Mouse (Mus musculus) hindbrain, embryonic 16.5 days (tissue): ENCODE data around the gene Tmtc4. TPM values are rescaled to one million over a fixed set of nuclear protein-coding genes. Genes with fewer than 3 reads are reported as not detected.

ENCODE experiments used
- ATAC-seq: fragments of 200-750 bp; cut with Nextera tagmentation; 2 replicates; pipeline ENCODE4 v1.8.0; 2017; ENCODE audit warnings: moderate TSS enrichment, moderate library complexity
- H3K27ac ChIP-seq: fragments of 300-500 bp; sonication (generic); 2 replicates; pipeline ENCODE4 v1.5.1; 2014; ENCODE audit warnings: low read depth, mild to moderate bottlenecking, control low read depth, low read length, moderate library complexity
- H3K27me3 ChIP-seq: fragments of 300-500 bp; sonication (generic); replicated peaks from 2 replicates; pipeline ENCODE4 v1.6.1; 2014; ENCODE audit warnings: low read length; ENCODE audit not compliant: control insufficient read depth, insufficient read depth
- H3K36me3 ChIP-seq: fragments of 300-500 bp; sonication (generic); 2 replicates; pipeline ENCODE4 v1.6.1; 2014; ENCODE audit warnings: mild to moderate bottlenecking, low read length, moderate library complexity, mixed read lengths; ENCODE audit not compliant: control insufficient read depth, insufficient read depth
- H3K4me1 ChIP-seq: fragments of 300-500 bp; sonication (generic); 2 replicates; pipeline ENCODE4 v1.6.1; 2014; ENCODE audit warnings: low read depth, low read length; ENCODE audit not compliant: control insufficient read depth, insufficient read depth
- H3K4me2 ChIP-seq: fragments of 300-500 bp; sonication (generic); 2 replicates; pipeline ENCODE4 v1.6.1; 2014; ENCODE audit warnings: mild to moderate bottlenecking, low read length, control low read depth, moderate library complexity
- H3K4me3 ChIP-seq: fragments of 300-500 bp; sonication (generic); 2 replicates; pipeline ENCODE4 v1.5.1; 2014; ENCODE audit warnings: mild to moderate bottlenecking, low read length, control low read depth, moderate library complexity
- H3K9ac ChIP-seq: fragments of 300-500 bp; sonication (generic); 2 replicates; pipeline ENCODE4 v1.6.1; 2014; ENCODE audit warnings: low read depth, mild to moderate bottlenecking, control low read depth, low read length, moderate library complexity
- H3K9me3 ChIP-seq: fragments of 300-500 bp; sonication (generic); 2 replicates; pipeline ENCODE4 v1.6.1; 2014; ENCODE audit warnings: mild to moderate bottlenecking, low read length, moderate library complexity; ENCODE audit not compliant: control insufficient read depth
- WGBS: fragments of 180-500 bp; shearing (Covaris S2); extraction: QIAGEN DNeasy Blood & Tissue Kit; methylation state at CpG from one replicate; pipeline ENCODE4 v1.1.7; 2014; 5-methylcytosine and 5-hydroxymethylcytosine counted together
- polyA plus RNA-seq: library from polyadenylated mRNA; unstranded; fragments of >200 nt; fragmentation: Nextera tagmentation; extraction: Ambion mirVana; gene quantifications from 2 replicates; pipeline ENCODE4 v1.2.1, GENCODE M21; 2015

Tmtc4 gene
- polyA plus RNA-seq, 1 experiment from 2014 or later: 47.1 TPM

DNA sequence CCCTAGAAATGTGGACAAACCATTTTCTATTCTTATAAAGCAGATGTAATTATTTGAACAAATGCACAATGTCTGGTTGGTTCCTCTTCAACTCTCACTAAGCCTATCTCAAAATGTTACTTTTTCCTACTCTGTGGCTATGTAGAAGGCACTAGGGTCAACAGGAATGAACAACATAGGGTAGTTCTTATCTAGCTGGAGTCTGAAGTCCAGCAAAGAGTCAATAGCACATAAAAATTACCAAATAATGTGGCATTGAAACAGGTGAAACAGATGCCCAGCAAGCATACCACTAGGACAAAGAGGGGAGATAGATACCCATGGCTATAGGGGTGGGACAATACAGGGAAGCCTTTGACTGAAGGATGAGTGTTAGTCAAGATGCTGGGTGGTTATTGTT is 72.6 kb downstream of the Tmtc4 start:
- Histone ChIP-seq H3K4me1 (peaks cover 5% of the 10 kb centered on the region; the same call in 1 of the 2 replicates), H3K27me3 (no peaks in the 10 kb centered on the region), H3K9ac (no peak overlapping the region), H3K9me3 (peaks cover 5% of the 10 kb centered on the region), H3K36me3 (no peaks in the 10 kb centered on the region), H3K27ac (no peak overlapping the region), H3K4me3 (no peak overlapping the region), H3K4me2 (no peak overlapping the region)
- ATAC-seq: no peak

DNA sequence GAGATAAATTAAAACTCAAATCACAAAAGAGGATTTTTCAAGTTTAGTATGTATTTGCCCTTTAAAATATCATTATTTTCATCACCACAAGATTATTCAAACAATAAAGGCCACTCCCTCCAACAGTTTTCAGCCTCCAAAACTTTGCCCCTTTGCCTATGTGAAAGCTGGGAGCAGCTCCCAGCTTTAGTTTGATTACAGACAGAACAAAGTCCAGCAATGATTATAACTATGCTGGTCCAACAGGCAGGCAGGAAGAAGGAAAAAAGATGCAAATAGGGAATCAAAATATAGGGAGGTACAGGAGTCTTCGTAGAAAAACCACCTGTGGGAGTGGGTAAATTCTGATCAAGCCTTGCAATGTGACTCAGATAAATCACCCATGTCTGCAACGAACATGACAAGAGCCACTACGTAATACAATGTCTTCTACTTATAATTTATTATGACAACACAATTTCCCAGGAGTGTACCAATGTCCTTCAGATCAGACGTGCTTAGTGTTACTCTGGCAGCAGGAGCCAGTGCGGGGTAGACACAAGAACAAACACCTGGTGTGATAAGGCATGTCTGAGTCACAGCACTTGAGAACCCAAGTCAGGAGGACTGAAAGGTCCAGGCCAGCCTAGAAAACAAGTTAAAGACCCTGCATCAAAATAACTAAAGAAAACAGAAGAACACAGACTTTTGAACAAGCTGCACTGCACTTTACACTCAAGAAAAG is 74.3 kb downstream of the Tmtc4 start:
- Histone ChIP-seq H3K4me3 (no peak overlapping the region), H3K4me2 (no peak overlapping the region), H3K9me3 (peaks cover 5% of the 10 kb centered on the region), H3K36me3 (no peaks in the 10 kb centered on the region), H3K9ac (no peak overlapping the region), H3K27me3 (no peaks in the 10 kb centered on the region), H3K4me1 (peaks cover 5% of the 10 kb centered on the region; the same call in 1 of the 2 replicates), H3K27ac (no peak overlapping the region)
- 88% methylated on average over 5 of the region's 5 CpGs for WGBS
- no peak for ATAC-seq

GRCm38 (mm10) chr14:122908075-122908474 is 75.8 kb downstream of the Tmtc4 start:
- no peak overlapping the region for H3K4me2 ChIP-seq
- H3K4me1 ChIP-seq: peaks cover 7% of the 10 kb centered on the region
- H3K27me3 ChIP-seq: no peaks in the 10 kb centered on the region
- ATAC-seq: no peak
- H3K9ac ChIP-seq: no peak overlapping the region
- H3K27ac ChIP-seq: no peak overlapping the region
- no peak overlapping the region for H3K4me3 ChIP-seq
- peaks cover 5% of the 10 kb centered on the region for H3K9me3 ChIP-seq
- 96% methylated on average over 4 of the region's 4 CpGs for WGBS
- H3K36me3 ChIP-seq: no peaks in the 10 kb centered on the region

GRCm38 (mm10) chr14:122905007-122905406 is 78.8 kb downstream of the Tmtc4 start:
- no peak overlapping the region for H3K27ac ChIP-seq

GRCm38 (mm10) chr14:122903923-122904351 is 79.9 kb downstream of the Tmtc4 start:
- Histone ChIP-seq H3K36me3 (no peaks in the 10 kb centered on the region), H3K9me3 (peaks cover 5% of the 10 kb centered on the region), H3K27ac (no peak overlapping the region), H3K9ac (no peak overlapping the region), H3K4me1 (peaks cover 3% of the 10 kb centered on the region), H3K4me3 (no peak overlapping the region), H3K4me2 (no peak overlapping the region), H3K27me3 (no peaks in the 10 kb centered on the region)
- ATAC-seq: no peak
- 62% methylated on average over 2 of the region's 2 CpGs for WGBS

More at GRCm38 (mm10) chr14:122905007-122905406, 78.8 kb downstream of the Tmtc4 start:
- no peak overlapping the region for H3K4me3 ChIP-seq
- peaks cover 5% of the 10 kb centered on the region for H3K9me3 ChIP-seq
- H3K4me1 ChIP-seq: peaks cover 3% of the 10 kb centered on the region
- H3K9ac ChIP-seq: no peak overlapping the region
- no peak overlapping the region for H3K4me2 ChIP-seq
- no peaks in the 10 kb centered on the region for H3K27me3 ChIP-seq
- no peak for ATAC-seq
- H3K36me3 ChIP-seq: no peaks in the 10 kb centered on the region
- WGBS: 92% methylated on average over 1 of the region's 1 CpGs

DNA sequence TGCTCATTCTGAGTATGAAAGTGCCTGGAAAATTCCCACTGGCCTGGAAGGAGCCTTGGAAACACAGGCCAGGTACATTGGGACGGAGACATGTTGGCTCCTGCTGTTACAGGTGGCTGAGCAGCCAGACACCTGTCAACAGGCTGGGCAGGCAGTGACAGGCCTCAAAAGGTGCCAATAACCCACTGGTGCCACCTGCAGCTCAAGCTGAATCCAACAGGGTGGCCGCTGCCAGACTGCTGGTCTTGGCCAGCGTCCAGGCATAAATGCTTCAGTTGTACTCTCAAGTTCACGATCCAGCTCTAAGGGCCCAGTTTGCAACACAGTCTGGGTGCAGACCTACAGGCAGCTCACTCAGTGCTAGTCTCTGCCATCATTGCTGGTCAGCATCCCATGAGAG is 81.0 kb downstream of the Tmtc4 start:
- H3K27me3 ChIP-seq: no peaks in the 10 kb centered on the region
- H3K9ac ChIP-seq: no peak overlapping the region
- H3K27ac ChIP-seq: peak overlapping the region; percentile 32
- H3K36me3 ChIP-seq: no peaks in the 10 kb centered on the region
- no peak overlapping the region for H3K4me3 ChIP-seq
- peak; percentile 76 for ATAC-seq
- peaks cover 3% of the 10 kb centered on the region for H3K4me1 ChIP-seq
- H3K4me2 ChIP-seq: no peak overlapping the region
- H3K9me3 ChIP-seq: peaks cover 2% of the 10 kb centered on the region; the same call in 1 of the 2 replicates
- 53% methylated on average over 4 of the region's 4 CpGs for WGBS

DNA sequence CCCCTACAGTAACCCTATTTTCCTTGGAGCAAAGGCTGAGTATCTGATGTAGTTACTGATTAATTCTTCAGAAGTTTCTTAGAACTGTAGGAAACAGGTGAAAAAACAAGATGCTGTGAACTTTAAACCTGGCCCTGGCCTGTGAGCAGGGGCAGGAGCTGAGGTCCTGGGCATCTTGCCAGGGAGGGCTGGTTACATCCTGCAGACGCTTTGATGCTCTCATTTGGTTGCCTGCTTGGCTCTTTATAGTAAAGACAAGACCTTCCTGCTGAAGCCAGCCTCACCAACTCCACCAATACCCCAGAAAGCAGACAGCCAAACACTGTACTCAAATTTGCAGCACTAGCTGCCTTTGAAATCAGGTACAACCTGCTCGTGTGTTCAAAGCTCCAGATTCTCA is 81.7 kb downstream of the Tmtc4 start:
- Histone ChIP-seq H3K9ac (no peak overlapping the region), H3K9me3 (no peaks in the 10 kb centered on the region; the same call in 1 of the 2 replicates), H3K27me3 (no peaks in the 10 kb centered on the region), H3K4me3 (no peak overlapping the region), H3K27ac (peak overlapping the region; percentile 32), H3K36me3 (no peaks in the 10 kb centered on the region), H3K4me2 (no peak overlapping the region), H3K4me1 (peaks cover 3% of the 10 kb centered on the region)
- WGBS: 71% methylated on average over 2 of the region's 2 CpGs
- ATAC-seq: peak; percentile 56; the same call in 1 of the 2 replicates

- ATAC-seq: peak; percentile 9; the same call in 1 of the 2 replicates
- no peak overlapping the region for H3K9ac ChIP-seq
- H3K4me1 ChIP-seq: peaks cover 3% of the 10 kb centered on the region
- H3K27ac ChIP-seq: no peak overlapping the region
- 95% methylated on average over 2 of the region's 2 CpGs for WGBS
- no peaks in the 10 kb centered on the region for H3K9me3 ChIP-seq
- H3K27me3 ChIP-seq: no peaks in the 10 kb centered on the region
- H3K4me3 ChIP-seq: no peak overlapping the region
- H3K36me3 ChIP-seq: no peaks in the 10 kb centered on the region
- H3K4me2 ChIP-seq: no peak overlapping the region
These were observed 82.1 kb downstream of the Tmtc4 start for GRCm38 (mm10) chr14:122901715-122902114.

DNA sequence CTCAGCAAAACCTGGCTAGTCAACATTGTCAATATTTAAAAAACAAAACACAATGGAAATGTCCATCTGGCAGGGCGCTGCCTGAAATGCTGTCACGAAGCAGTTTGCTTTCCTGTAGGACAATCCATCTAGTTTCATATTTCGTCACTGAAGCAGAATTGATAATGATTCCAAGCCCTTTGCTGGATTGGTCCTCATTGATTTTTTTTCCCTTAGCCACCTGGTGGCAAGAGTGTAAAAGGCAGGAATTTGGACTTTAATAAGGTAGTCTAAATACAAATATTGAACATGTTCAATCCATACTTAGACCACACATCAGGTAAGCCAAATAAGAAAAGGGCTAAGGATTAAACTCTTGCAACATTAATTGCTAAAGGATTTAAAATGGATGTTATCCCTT is 82.7 kb downstream of the Tmtc4 start:
- no peak overlapping the region for H3K27ac ChIP-seq
- 75% methylated on average over 3 of the region's 3 CpGs for WGBS

More for the DNA sequence above, 82.7 kb downstream of the Tmtc4 start:
- no peak overlapping the region for H3K4me3 ChIP-seq
- H3K27me3 ChIP-seq: no peaks in the 10 kb centered on the region
- H3K9ac ChIP-seq: no peak overlapping the region
- H3K4me1 ChIP-seq: peaks cover 3% of the 10 kb centered on the region
- no peaks in the 10 kb centered on the region for H3K36me3 ChIP-seq
- H3K4me2 ChIP-seq: no peak overlapping the region
- H3K9me3 ChIP-seq: no peaks in the 10 kb centered on the region
- no peak for ATAC-seq
